Mouse (Mus musculus) right cerebral cortex, adult 18-20 months (tissue): ENCODE data around the gene Pygo2.

Source experiments
- DNase-seq: peaks from one replicate; pipeline ENCODE4 v3.0.0; 2022; ENCODE audit warnings: mixed read lengths

Gene Pygo2

GRCm38 (mm10) chr3:89430171-89431159, at the start of gene Pygo2:
Pygo2 (plus strand) TSS chr3:89430214.
- peak; percentile 99 for DNase-seq

- no peak for DNase-seq
These were observed 49.7 kb upstream of the Pygo2 start for GRCm38 (mm10) chr3:89380291-89380690.

GRCm38 (mm10) chr3:89380711-89381110, 49.3 kb upstream of the Pygo2 start:
- DNase-seq: no peak

DNA sequence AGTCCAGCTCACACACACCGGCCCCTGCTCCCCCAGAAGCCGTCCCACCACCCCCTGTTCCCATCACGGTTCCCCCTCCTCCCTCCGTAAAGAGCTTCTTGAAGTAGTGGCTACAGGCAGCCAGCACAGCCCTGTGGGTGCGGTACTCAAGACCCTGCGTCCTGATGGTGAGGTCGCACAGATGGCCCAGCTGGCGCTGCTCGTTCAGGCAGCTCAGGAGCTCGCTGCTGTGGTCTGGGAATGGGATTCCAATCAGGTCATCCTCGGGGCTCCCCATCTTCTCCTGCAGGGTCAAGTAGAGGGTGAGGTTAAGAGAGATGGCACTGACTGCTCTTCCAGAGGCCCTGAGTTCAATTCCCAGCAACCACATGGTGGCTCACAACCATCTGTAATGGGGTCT, 48.8 kb upstream of the Pygo2 start:
- no peak for DNase-seq

DNA sequence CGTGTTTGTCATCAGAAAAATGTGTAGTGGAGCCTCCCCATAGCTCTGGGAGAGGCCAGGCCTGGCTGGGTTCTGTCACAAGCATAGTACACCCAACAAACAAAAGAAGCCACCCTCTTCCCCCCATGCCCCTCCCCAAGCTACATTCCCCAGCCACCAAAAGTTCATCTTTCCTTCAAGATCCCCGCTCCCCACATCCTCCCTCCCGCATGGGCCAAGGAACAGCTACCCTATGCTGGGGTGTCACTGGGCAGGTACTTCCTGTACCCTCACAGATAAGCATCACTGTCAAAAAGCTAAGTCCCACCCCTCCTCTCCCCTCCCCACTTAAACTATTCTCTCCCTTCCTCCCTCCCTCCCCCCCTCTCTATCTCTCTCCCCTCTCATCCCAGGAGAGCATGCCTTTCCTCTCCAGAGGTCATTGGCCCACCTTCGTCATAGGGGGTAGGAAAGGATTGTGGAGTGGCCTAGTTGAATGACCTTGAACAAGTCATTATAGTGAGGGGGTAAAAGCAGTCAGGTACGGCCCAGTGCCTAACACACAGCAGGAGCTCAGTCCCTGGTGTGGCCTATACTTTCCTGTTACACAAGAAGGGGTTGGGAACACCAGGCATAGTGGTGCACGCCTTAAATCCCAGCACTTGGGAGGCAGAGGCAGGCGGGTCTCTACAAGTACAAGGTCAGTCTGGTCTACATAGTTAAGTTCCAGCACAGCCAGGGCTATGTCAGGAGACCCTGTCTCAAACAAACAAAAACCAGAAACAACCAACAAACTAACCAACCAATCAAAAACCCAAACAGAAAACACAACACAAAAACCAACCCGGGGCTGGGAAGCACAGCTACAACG, 47.8 kb upstream of the Pygo2 start:
- DNase-seq: no peak

DNA sequence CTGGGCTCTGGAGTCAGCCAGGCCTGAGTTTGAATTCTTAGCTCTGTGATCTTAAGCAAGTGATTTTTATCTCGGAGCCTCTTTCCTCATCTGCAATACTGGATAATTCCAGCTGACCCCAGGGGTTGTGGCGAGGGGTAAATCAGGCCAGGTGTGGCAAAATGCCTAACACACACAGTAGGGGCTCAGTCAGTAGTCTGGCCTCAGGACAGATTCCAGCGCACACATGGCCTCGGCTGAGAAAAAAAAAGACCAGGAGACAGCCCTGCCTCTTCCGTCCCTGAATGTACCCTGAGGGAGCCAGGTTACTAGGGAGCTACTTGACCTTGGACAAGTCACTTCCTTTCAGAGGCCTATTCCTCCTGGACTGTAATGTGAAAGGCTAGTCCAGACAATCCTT, 47.1 kb upstream of the Pygo2 start:
- DNase-seq: no peak

- DNase-seq: no peak
These were observed 46.3 kb upstream of the Pygo2 start for GRCm38 (mm10) chr3:89383651-89384255.

- DNase-seq: no peak
These were observed 45.5 kb upstream of the Pygo2 start for GRCm38 (mm10) chr3:89384331-89385076.

DNA sequence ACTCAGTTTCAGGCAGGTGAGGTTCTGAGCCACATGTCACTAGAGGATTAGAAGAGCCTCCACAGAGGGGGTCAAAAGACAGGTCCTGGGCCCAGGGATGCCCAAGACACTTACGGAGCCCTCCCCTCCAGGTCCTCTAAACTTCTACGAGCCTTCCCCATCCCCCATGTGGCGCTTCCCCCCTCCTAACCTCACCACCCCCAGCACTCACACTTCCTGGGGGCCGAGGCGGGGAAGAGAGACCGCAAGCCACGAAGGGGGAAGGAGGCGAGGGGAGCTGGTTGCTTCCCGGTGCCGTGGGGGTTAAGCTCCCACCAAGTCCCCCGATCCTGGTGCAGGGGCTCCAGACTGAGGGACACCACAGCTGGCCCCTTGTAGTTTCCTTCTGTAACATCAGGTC, 44.6 kb upstream of the Pygo2 start:
- no peak for DNase-seq

DNA sequence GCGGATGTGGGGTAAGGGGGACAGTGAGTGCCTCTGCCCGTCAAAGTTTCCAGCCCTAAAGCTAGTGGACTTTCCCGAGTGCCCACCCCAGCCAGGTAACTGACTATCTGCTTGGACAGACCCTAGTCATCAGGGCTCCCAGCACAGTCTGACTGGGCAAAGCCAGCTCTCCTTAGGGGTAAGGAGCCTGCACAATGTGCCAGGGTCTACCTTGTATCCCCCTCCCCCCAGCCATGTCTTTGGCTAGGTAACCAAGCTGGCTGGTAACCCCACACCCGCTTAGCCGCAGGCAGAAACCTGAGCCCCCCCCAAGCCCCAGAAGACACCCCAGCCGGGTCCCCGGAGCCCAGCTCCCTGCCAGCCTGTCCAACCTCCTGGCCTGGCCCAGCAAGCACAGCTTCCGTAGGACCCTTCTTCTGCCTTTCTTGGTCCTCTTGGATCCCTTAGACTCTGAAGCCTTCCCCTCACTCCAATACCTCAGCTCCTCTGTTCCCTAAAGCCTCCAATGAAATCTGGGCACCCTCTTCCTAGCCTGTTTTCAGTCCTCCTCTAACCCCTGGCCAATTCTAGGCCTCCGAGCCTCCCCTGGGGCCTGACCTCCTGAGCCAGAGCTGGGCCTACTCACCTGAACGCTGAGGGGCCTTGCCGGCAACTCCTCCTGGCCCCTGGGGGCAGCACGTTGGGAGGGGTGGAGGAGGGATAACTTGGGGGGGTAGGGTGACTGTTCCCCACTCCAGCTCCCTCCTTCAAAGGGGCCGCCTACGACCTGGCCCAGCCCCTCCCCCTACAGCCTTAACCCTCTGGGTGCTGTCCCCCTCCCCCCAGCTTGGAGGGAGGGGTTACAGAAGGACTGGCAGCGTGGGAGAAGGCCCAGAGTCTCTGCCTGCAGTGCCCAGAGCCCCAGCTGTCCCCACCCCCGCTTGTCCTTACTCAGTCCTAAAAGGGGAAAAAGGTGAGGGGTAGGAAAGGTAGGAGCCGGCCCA, 43.3 kb upstream of the Pygo2 start:
- DNase-seq: no peak

- DNase-seq: no peak
These were observed 42.4 kb upstream of the Pygo2 start for GRCm38 (mm10) chr3:89387632-89388031.

GRCm38 (mm10) chr3:89388134-89388881, 41.7 kb upstream of the Pygo2 start:
- DNase-seq: peak; percentile 60

GRCm38 (mm10) chr3:89388901-89389740, 40.9 kb upstream of the Pygo2 start:
- peak; percentile 39 for DNase-seq

DNA sequence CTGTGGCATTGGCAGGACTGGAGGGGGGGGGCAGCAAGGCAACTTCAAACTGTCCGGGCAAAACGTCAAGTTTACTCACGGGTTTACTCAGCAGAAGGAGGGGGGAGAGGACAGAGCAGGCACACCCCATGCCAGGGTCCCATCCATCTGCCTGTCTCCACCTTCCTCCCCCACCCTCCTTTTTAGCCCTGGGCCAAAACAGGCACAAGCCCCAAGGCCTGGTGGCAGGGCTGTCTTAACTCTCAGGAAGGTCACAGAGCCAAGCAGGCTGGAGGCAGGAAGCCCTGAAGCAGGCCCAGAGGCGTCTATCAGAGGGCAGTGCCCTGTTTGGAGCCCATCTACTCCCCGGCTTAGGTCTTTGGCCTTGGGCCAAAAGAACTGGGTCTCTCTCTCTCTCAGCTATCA, 39.9 kb upstream of the Pygo2 start:
- DNase-seq: no peak

GRCm38 (mm10) chr3:89390699-89391662, 39.0 kb upstream of the Pygo2 start:
- no peak for DNase-seq

GRCm38 (mm10) chr3:89391663-89392511, 38.1 kb upstream of the Pygo2 start:
- peak; percentile 50 for DNase-seq

GRCm38 (mm10) chr3:89392871-89393311, 37.1 kb upstream of the Pygo2 start:
- DNase-seq: no peak
